Mouse (Mus musculus) liver, adult 2 months (tissue): ENCODE measurements at regions not wholly inside any gene's neighbourhood (a gene's known extent, or its start where the extent isn't known, plus 50 kb on each side); places are given as distances from the start of the nearest gene placed in this dataset.

Experiments
- CTCF ChIP-seq: fragments of 200-500 bp; IDR thresholded peaks from 2 replicates; pipeline ENCODE4 v1.5.1; 2011; ENCODE audit warnings: low read depth, low read length, control low read depth
- POLR2A ChIP-seq: fragments of 200-500 bp; IDR thresholded peaks from 2 replicates; pipeline ENCODE4 v1.6.1; 2011; ENCODE audit warnings: low read length, control low read depth; ENCODE audit not compliant: insufficient read depth; ENCODE audit errors: extremely low read depth

GRCm38 (mm10) chr11:37772481-37773089 lies 536.8 kb upstream of the Tenm2 start:
- no peak for TF ChIP-seq CTCF
- TF ChIP-seq POLR2A, result no peak
